Mouse (Mus musculus) left cerebral cortex, postnatal 10 days (tissue): ENCODE data around the gene Fam118b. TPM values are rescaled to one million over a fixed set of nuclear protein-coding genes. Genes with fewer than 3 reads are reported as not detected.

Source experiments
- DNase-seq, 2 experiments: peaks; one replicate each; pipeline ENCODE4 v3.0.0; 2021 to 2022; ENCODE audit warnings: low spot score in 2 of 2, mixed read lengths in 1 of 2; ENCODE audit errors: extremely low spot score in 1 of 2
- intact Hi-C: fragments of 180-260 bp; cut with DNase I; formaldehyde crosslinking; loops from one replicate; pipeline ENCODE4 v1.15.1; 2025
- total RNA-seq, 2 experiments: library from RNA; stranded (reverse); gene quantifications; 2 replicates each; pipeline ENCODE4 v1.2.3; 2021

The Fam118b gene
- total RNA-seq, result 10 to 100 TPM; 20.5 to 23.7 TPM

DNA sequence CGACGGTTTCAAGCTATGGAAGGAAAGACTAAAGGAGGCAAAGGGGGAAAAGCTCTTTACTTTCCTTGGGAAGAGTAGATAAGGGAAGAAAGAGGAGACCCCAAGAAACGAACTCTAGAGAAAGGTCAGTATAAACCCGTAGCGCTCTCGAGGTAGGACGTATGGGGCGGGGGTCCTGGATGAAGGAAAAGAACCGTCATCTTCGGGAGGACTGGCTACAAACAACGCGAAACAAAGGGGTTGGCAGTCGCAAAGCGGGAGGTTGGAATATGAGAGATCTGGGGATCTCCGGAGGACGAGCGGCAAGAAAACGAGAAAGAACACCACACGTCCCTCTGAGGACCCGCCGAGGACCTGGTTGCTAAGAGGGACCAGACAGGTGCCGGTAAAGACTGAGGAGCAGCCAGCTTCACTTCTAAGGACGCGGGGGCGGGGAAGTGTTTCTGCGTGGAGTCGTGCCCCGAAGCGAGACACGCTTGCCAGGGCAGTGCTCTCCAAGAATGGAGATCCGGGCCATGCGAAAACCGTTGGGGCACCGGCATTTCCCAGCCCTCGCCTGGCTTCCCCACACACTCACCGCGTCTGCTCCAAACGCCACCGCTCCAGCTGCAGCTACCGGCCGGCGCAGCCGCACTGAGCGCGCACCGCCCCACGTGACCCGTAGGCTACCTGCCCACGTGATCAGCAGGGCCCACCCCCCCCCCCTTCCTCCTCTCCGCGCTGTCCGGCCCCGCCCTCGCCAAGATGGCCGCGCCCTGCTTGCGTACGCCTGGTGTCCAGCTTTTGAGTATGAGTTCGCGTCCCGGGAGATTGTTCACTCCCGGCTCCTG, at the start of gene Fam118b, which contains the start of gene Rpusd4:
Fam118b (minus strand) TSS at position 660 of the 830 bp plus-strand sequence.
Rpusd4 (plus strand) TSS at position 720 of the 830 bp plus-strand sequence.
- intact Hi-C loops, result no loop called here
- peak; percentile 89 to 96 for DNase-seq

DNA sequence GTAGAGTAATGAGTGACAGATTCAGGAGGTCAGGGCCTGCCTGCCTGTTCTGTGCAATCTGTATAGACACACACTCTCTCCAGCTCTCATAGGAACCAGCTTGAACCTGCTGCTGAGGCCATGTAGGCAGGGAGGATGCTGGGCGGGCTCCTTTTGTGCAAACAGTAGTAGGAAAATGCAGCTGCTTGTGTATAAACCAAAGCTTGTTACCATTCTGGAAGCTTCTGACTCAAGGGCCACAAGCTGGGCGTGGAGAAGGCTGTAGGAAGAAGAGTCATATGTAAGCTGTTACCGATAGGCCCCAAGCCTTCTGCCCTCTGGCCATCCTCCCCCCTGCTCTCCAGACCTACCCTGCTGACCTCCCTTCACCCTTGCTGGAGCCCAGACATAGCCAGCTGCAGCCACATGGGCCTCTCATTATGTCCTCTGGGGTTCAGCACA, 49.2 kb upstream of the Fam118b start:
- DNase-seq, result no peak
- intact Hi-C loops, result loop anchor here (10.0 kb wide), 1 partner anchor 108 kb away; the partner anchor contains the start of gene Cdon

DNA sequence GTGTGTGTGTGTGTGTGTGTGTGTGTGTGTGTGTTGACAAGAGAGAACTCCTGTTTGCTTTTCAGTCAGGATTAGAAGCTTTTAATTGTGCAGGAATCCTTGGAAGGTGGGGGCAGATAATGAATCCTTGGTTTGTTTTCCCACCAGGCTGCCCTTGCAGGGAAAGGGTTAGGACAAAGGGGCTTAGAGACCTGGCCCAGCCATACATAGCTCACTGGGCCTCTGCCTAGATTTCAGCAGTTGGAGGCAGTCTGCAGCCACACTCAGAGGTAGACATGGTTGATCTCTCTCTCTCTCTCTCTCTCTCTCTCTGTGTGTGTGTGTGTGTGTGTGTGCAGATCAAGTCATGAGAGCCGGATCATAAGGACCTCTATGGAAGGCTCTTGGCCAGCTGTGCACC, 46.6 kb upstream of the Fam118b start:
- intact Hi-C loops, result loop anchor here (2.0 to 10.0 kb wide), 2 partner anchors 19 to 111 kb away; partner anchors contain the start of gene Cdon
- no peak for DNase-seq

GRCm38 (mm10) chr9:35313601-35314000, 46.0 kb upstream of the Fam118b start:
- intact Hi-C loops, result loop anchor here (10.0 kb wide), 1 partner anchor 111 kb away; the partner anchor contains the start of gene Cdon
- DNase-seq, result no peak

GRCm38 (mm10) chr9:35312516-35312915, 44.9 kb upstream of the Fam118b start:
- DNase-seq, result no peak
- intact Hi-C loops, result loop anchor here (10.0 kb wide), 1 partner anchor 112 kb away; the partner anchor contains the start of gene Cdon

DNA sequence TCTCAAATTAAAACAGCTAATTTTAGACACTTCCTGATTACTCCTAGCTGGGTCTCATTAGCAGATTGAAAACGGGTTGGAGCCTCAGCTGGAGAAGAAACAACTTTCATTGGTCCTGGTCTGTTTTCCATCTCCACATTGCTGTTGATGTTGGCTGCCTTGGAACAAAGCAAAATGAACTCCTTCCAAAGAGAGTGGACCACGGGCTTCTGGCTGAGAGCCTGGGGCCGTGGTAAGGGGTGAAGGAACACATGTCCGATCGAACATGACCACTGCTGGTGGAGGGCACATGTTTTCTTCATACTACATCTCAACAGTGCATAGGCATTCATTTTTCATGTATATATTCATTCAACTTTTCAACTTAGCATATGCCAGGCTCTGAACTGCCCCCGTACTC, 42.8 kb upstream of the Fam118b start:
- DNase-seq, result no peak
- intact Hi-C loops, result loop anchor here (10.0 kb wide), 1 partner anchor 114 kb away; the partner anchor contains the start of gene Cdon

DNA sequence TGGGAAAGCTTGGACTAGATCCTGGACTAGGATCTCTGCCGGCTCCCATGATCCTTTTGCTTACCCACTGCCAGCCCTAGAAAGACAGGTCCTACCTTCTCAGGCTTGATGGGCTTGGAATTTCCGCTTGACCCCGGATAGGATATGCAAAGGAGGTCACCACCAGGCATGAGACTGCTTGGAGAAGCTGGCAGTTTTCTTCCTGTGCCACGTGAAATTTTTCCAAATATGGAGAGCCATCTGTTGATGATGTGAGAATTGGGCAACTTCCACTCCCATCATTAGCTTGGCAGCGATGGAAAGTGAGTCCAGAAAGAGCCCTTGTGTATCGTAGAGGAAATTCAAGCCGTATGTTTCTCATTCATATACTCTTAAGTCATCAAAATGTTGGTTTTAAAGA, 39.9 kb upstream of the Fam118b start:
- DNase-seq, result peak in 1 of 2 experiments; percentile 20

GRCm38 (mm10) chr9:35302172-35302571, 34.6 kb upstream of the Fam118b start:
- no peak for DNase-seq
- intact Hi-C loops, result no loop called here

More for the DNA sequence above, 39.9 kb upstream of the Fam118b start:
- intact Hi-C loops, result no loop called here

GRCm38 (mm10) chr9:35297791-35298190, 30.2 kb upstream of the Fam118b start:
- no peak for DNase-seq
- intact Hi-C loops, result no loop called here

GRCm38 (mm10) chr9:35293465-35293864, 25.9 kb upstream of the Fam118b start:
- no peak for DNase-seq
- intact Hi-C loops, result no loop called here

DNA sequence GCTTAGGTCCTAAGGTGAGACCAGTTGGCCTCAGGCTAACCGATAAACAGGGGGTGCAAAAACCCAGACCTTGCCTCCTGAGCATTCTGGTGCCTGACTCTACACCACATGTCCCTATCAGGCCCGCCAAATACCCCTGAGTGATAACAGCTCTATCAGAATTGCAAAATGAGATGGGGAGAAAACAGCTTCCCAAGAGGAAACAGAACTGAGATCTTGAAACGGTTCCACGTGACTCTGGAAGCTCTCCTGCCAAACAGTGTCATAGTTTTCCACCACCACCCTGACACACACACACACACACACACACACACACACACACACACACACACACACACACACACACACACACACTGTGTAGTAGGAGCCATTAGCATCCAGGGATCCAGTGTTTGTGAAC, 23.3 kb upstream of the Fam118b start:
- intact Hi-C loops, result no loop called here
- DNase-seq, result no peak

DNA sequence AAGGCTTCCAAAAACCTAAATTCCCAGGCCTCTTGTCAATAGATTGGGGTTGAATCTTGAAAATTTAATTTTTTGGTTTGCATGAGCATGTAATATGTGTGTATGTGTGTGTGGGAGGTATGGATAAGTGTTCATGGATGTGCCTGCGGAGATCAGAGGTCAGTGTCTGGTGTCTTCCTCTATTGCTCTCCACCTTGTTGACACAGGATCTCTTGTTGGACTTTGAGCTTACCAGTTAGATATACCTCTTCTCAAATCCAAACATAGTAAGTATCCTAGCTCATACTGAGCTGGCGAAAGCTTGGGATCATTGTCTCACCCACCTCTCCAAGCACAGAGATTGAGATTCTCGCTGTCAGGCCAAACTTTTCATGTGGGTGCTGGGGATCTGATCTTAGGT, 22.8 kb upstream of the Fam118b start:
- intact Hi-C loops, result no loop called here
- no peak for DNase-seq

GRCm38 (mm10) chr9:35289992-35290391, 22.4 kb upstream of the Fam118b start:
- no peak for DNase-seq
- intact Hi-C loops, result loop anchor here (5.0 kb wide), 1 partner anchor 232 kb away; no protein-coding TSS in a partner anchor

DNA sequence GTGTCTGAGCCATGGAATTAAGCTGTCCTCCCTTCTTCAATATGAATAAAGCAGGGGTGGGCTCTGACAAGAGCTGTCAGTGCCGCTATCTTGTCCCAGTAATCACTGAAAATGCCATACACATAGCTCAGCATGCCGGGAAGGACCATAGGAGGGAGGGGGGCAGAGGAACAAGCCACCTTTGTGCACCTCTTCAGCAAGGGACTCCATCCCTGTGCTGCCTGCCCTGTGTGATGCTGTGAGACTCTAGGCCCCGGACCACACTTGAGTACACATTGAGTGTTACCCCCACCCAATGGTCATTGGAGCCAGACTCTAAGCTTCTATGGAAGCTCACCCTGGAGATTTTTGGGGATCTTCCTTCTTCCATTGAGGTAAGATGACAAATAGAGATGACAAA, 18.7 kb upstream of the Fam118b start:
- DNase-seq, result no peak
- intact Hi-C loops, result loop anchor here (5.0 kb wide), 1 partner anchor 236 kb away; no protein-coding TSS in a partner anchor

DNA sequence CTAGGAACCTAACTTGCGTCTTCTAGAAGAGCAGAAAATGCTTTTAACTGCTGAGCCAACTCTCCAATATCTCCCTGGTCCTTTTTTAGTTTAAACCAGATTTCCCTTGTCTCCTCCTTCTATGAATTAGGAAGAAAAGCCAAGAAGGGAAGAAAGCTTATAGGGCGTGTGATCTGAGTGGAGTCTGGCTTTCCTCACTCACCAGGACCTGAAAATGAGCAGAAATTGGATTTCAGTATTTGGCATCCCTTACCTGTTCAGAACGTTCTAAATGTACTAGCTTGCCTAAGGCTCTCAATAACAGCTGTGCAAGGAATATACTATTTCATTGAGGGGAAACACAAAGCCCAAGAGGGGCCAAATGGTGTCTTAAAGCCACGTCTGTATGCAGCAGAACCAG, 16.7 kb upstream of the Fam118b start:
- DNase-seq, result no peak
- intact Hi-C loops, result loop anchor here (5.0 kb wide), 1 partner anchor 138 kb away; the partner anchor contains the start of gene Cdon

- intact Hi-C loops, result loop anchor here (2.0 to 5.0 kb wide), 2 partner anchors 139 to 251 kb away; partner anchors contain the start of gene Cdon
- no peak for DNase-seq
Observed at GRCm38 (mm10) chr9:35283415-35284069, 15.9 kb upstream of the Fam118b start.

- DNase-seq, result no peak
Observed at GRCm38 (mm10) chr9:35282851-35283200, 15.2 kb upstream of the Fam118b start.

DNA sequence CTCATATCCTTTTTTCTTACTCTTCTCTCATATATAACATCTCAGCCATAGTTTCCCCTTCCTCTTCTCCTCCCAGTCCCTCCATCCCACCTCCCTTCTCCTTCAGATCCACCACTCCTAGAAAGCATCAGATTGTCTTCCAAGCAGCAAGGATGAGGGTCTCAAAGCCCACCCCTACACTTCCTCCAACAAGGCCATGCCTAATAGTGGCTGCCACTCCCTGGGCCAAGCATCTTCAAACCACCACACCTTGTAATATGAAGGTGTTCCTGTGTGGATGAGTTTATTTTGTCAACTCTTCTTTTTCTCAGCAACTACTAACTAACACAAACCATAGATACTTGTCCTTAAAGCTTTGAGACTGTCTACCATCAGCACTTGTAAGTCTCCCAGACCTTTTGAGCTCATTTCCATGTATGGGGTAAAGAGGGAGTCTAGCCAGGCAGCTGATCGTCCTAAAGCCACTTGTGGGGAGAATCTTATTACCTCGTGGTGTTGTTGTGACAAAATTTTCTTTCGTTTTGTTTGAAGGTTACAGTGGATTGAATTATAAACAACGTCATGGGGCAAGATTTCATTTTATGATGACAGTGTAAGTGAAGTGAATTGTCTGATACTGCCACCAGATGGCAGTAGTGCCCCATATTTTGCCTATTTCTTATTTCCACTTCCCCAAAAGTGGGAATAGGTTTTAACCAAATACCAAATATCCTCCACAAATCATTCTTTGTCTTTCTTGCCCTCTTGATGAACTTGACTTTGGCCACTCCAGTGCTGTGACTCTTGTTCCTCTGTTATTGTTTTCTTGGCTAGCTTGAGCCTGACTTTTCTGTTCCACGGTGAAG, 14.6 kb upstream of the Fam118b start:
- peak in 1 of 2 experiments; percentile 56 for DNase-seq
- intact Hi-C loops, result loop anchor here (2.0 to 5.0 kb wide), 2 partner anchors 140 to 253 kb away; partner anchors contain the start of gene Cdon

More at GRCm38 (mm10) chr9:35282851-35283200, 15.2 kb upstream of the Fam118b start:
- intact Hi-C loops, result loop anchor here (2.0 to 5.0 kb wide), 2 partner anchors 139 to 252 kb away; partner anchors contain the start of gene Cdon
